Mouse (Mus musculus): ENCODE measurements around the gene Olfr545. TPM values are rescaled to one million over a fixed set of nuclear protein-coding genes. Genes with fewer than 3 reads are reported as not detected.

Gene Olfr545
- total RNA-seq, 1 experiment = not detected

- Histone ChIP-seq H3K4me3 (ENCODE audit: insufficient read depth in 1 of 2, low read depth in 1 of 2, low read length in 2 of 2, poor library complexity in 1 of 2, severe bottlenecking in 1 of 2) (no peak overlapping the region), H3K36me3 (ENCODE audit: control insufficient read depth, insufficient read depth, low read length, poor library complexity, severe bottlenecking) (peaks cover 7% of the 10 kb centered on the region), H3K9me3 (ENCODE audit: control insufficient read depth, insufficient read depth, low read depth, low read length) (no peaks in the 10 kb centered on the region), H3K9ac (ENCODE audit: insufficient read depth, low read depth, low read length, poor library complexity, severe bottlenecking) (no peak overlapping the region), H3K4me1 (ENCODE audit: control insufficient read depth in 2 of 2, insufficient read depth in 2 of 2, low read length in 2 of 2, poor library complexity in 1 of 2) (peaks cover 3 to 5% of the 10 kb centered on the region in 2 experiments; a peak in 3 of 4 replicates), H3K27ac (ENCODE audit: insufficient read depth, low read depth, low read length, poor library complexity, severe bottlenecking) (no peak overlapping the region)
- in situ Hi-C loops (cut with MboI; ENCODE audit: low sequenced_read_pairs in 2 of 2, unreplicated experiment in 2 of 2) = loop anchor here in 1 of 2 experiments (25.0 kb wide), 1 partner anchor 335 kb away; no protein-coding TSS in a partner anchor
- DNase-seq (ENCODE audit: low read depth, low spot score) = no peak
- TF ChIP-seq HCFC1 (IDR thresholded peaks at IDR 0.05; ENCODE audit: borderline replicate concordance, insufficient read depth, low read length) = no peak
- TF ChIP-seq ZNF384 (IDR thresholded peaks at IDR 0.05; ENCODE audit: low read depth, low read length) = no peak
- TF ChIP-seq CHD2 (IDR thresholded peaks at IDR 0.05; ENCODE audit: low read depth, low read length) = no peak
- TF ChIP-seq MAFK (IDR thresholded peaks at IDR 0.05; ENCODE audit: insufficient read depth, low read depth, low read length) = no peak
- no peak for TF ChIP-seq ZC3H11A (IDR thresholded peaks at IDR 0.05; ENCODE audit: borderline replicate concordance, low read depth, low read length)
Measured at GRCm38 (mm10) chr7:102472675-102473074, 26.7 kb downstream of the Olfr545 start.

GRCm38 (mm10) chr7:102467566-102467965 lies 31.8 kb downstream of the Olfr545 start:
- in situ Hi-C loops (cut with MboI; ENCODE audit: low sequenced_read_pairs in 2 of 2, unreplicated experiment in 2 of 2) = loop anchor here in 1 of 2 experiments (25.0 kb wide), 1 partner anchor 330 kb away; no protein-coding TSS in a partner anchor
- Histone ChIP-seq H3K9ac (ENCODE audit: insufficient read depth, low read depth, low read length, poor library complexity, severe bottlenecking) (no peak overlapping the region), H3K36me3 (ENCODE audit: control insufficient read depth, insufficient read depth, low read length, poor library complexity, severe bottlenecking) (peaks cover 24% of the 10 kb centered on the region)

GRCm38 (mm10) chr7:102458618-102459380 lies 40.6 kb downstream of the Olfr545 start:
- no peak for DNase-seq (ENCODE audit: low read depth, low spot score)
- Histone ChIP-seq H3K9me3 (ENCODE audit: control insufficient read depth, insufficient read depth, low read depth, low read length) (no peaks in the 10 kb centered on the region), H3K36me3 (ENCODE audit: control insufficient read depth, insufficient read depth, low read length, poor library complexity, severe bottlenecking) (peaks cover 33% of the 10 kb centered on the region), H3K27ac (ENCODE audit: insufficient read depth, low read depth, low read length, poor library complexity, severe bottlenecking) (peak overlapping the region; percentile 55; the same call in 1 of the 2 replicates), H3K4me1 (ENCODE audit: control insufficient read depth in 2 of 2, insufficient read depth in 2 of 2, low read length in 2 of 2, poor library complexity in 1 of 2) (peaks cover 0 to 3% of the 10 kb centered on the region in 2 experiments; a peak in 2 of 4 replicates), H3K9ac (ENCODE audit: insufficient read depth, low read depth, low read length, poor library complexity, severe bottlenecking) (no peak overlapping the region), H3K4me3 (ENCODE audit: insufficient read depth in 1 of 2, low read depth in 1 of 2, low read length in 2 of 2, poor library complexity in 1 of 2, severe bottlenecking in 1 of 2) (no peak overlapping the region)
- in situ Hi-C loops (cut with MboI; ENCODE audit: low sequenced_read_pairs in 2 of 2, unreplicated experiment in 2 of 2) = loop anchor here (10.0 to 25.0 kb wide), 2 partner anchors 321 to 334 kb away; no protein-coding TSS in a partner anchor
- no peak for TF ChIP-seq HCFC1 (IDR thresholded peaks at IDR 0.05; ENCODE audit: borderline replicate concordance, insufficient read depth, low read length)
- no peak for TF ChIP-seq MAFK (IDR thresholded peaks at IDR 0.05; ENCODE audit: insufficient read depth, low read depth, low read length)
- no peak for TF ChIP-seq ZNF384 (IDR thresholded peaks at IDR 0.05; ENCODE audit: low read depth, low read length)
- no peak for TF ChIP-seq ZC3H11A (IDR thresholded peaks at IDR 0.05; ENCODE audit: borderline replicate concordance, low read depth, low read length)
- no peak for TF ChIP-seq CHD2 (IDR thresholded peaks at IDR 0.05; ENCODE audit: low read depth, low read length)

More at GRCm38 (mm10) chr7:102467566-102467965, 31.8 kb downstream of the Olfr545 start:
- Histone ChIP-seq H3K9me3 (ENCODE audit: control insufficient read depth, insufficient read depth, low read depth, low read length) (no peaks in the 10 kb centered on the region), H3K27ac (ENCODE audit: insufficient read depth, low read depth, low read length, poor library complexity, severe bottlenecking) (no peak overlapping the region), H3K4me3 (ENCODE audit: insufficient read depth in 1 of 2, low read depth in 1 of 2, low read length in 2 of 2, poor library complexity in 1 of 2, severe bottlenecking in 1 of 2) (no peak overlapping the region), H3K4me1 (ENCODE audit: control insufficient read depth in 2 of 2, insufficient read depth in 2 of 2, low read length in 2 of 2, poor library complexity in 1 of 2) (peaks cover 2% of the 10 kb centered on the region in 2 experiments; a peak in 3 of 4 replicates)
- no peak for DNase-seq (ENCODE audit: low read depth, low spot score)
- TF ChIP-seq CHD2 (IDR thresholded peaks at IDR 0.05; ENCODE audit: low read depth, low read length) (no peak), ZC3H11A (IDR thresholded peaks at IDR 0.05; ENCODE audit: borderline replicate concordance, low read depth, low read length) (no peak), ZNF384 (IDR thresholded peaks at IDR 0.05; ENCODE audit: low read depth, low read length) (no peak), HCFC1 (IDR thresholded peaks at IDR 0.05; ENCODE audit: borderline replicate concordance, insufficient read depth, low read length) (no peak), MAFK (IDR thresholded peaks at IDR 0.05; ENCODE audit: insufficient read depth, low read depth, low read length) (no peak)

- H3K9me3 ChIP-seq (ENCODE audit: control insufficient read depth, insufficient read depth, low read depth, low read length) = no peaks in the 10 kb centered on the region
- no peak overlapping the region for H3K27ac ChIP-seq (ENCODE audit: insufficient read depth, low read depth, low read length, poor library complexity, severe bottlenecking)
- no peak for TF ChIP-seq HCFC1 (IDR thresholded peaks at IDR 0.05; ENCODE audit: borderline replicate concordance, insufficient read depth, low read length)
- TF ChIP-seq ZNF384 (IDR thresholded peaks at IDR 0.05; ENCODE audit: low read depth, low read length) = no peak
- no peak for TF ChIP-seq MAFK (IDR thresholded peaks at IDR 0.05; ENCODE audit: insufficient read depth, low read depth, low read length)
- no peak overlapping the region for H3K9ac ChIP-seq (ENCODE audit: insufficient read depth, low read depth, low read length, poor library complexity, severe bottlenecking)
- peaks cover 0 to 2% of the 10 kb centered on the region in 2 experiments; a peak in 1 of 4 replicates for H3K4me1 ChIP-seq (ENCODE audit: control insufficient read depth in 2 of 2, insufficient read depth in 2 of 2, low read length in 2 of 2, poor library complexity in 1 of 2)
- no peak for DNase-seq (ENCODE audit: low read depth, low spot score)
- no peak overlapping the region for H3K4me3 ChIP-seq (ENCODE audit: insufficient read depth in 1 of 2, low read depth in 1 of 2, low read length in 2 of 2, poor library complexity in 1 of 2, severe bottlenecking in 1 of 2)
- in situ Hi-C loops (cut with MboI; ENCODE audit: low sequenced_read_pairs in 2 of 2, unreplicated experiment in 2 of 2) = no loop called here
- peaks cover 24% of the 10 kb centered on the region for H3K36me3 ChIP-seq (ENCODE audit: control insufficient read depth, insufficient read depth, low read length, poor library complexity, severe bottlenecking)
Measured at GRCm38 (mm10) chr7:102446438-102446837, 52.9 kb downstream of the Olfr545 start.
